Mouse (Mus musculus) layer of hippocampus, adult 9-11 months (tissue): Measurements from ENCODE around the gene Nsd2.
"Not testable (repeated sequence)": the region's sequence is repeated elsewhere in the genome, so short reads cannot be mapped to it uniquely, and the experiment has no call there.

Experiments used
- DNase-seq: peaks from one replicate; pipeline ENCODE4 v3.0.0; 2022

Nsd2 gene

DNA sequence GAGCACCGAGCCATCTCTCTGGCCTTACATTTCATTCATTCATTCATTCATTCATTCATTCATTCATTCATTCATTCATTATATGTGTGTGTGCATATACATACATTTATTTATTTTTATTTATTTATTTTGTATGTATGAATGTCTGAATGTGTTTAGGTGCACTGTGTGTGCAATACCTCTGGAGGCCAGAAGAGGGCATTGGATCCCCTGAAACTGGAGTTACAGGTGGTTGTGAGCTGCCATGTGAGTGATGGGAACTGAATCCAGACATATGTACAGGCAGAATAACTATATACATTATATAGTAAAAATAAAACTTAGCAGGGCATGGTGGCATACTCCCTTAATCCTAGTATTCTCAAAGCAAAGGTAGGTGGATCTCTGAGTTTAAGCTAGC lies 32.6 kb downstream of the Nsd2 start:
- DNase-seq, result no peak

- DNase-seq, result no peak
Measured at GRCm38 (mm10) chr5:33854019-33854418, 33.5 kb downstream of the Nsd2 start.

GRCm38 (mm10) chr5:33857693-33858092 lies 37.2 kb downstream of the Nsd2 start:
- no peak for DNase-seq

DNA sequence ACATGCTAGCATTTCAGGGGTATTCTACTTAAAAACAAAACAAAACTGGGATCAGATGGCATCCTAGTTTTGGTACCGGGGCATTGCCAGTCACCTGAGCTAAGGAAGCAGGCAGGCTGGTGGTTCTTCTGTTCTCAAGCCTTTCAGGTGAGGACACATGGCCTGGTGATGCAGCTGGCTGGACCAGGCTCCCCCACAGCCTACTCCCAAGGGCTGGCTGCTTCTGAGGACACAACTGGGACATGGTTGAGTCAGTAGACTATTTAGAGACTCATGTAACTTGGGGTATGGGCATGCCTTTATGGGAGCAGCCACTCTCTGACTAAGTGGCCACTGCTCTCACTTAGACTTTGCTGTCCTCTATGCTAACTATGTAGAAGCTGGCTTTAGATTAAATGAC lies 54.9 kb downstream of the Nsd2 start:
- DNase-seq, result no peak

DNA sequence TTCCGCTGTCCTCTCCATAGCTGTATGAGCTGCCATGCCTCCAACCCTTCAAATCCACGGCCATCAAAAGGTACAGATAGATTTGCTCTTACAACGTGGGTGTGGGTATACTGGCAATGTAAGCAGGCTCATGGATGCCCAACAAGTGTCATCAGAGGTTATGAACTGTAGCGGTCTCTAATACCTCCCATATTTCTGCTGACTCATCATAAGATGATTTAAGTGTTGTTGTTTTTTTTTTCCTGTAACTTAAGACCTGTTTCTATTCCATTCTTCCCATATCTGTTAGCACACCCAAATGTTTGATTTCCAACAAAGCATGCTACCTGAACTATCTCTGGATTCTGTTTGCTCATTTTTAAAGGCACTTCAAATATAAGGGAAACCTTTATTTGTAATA lies 60.6 kb downstream of the Nsd2 start:
- no peak for DNase-seq

- DNase-seq, result no peak
Measured at GRCm38 (mm10) chr5:33893406-33893805, 72.9 kb downstream of the Nsd2 start.

DNA sequence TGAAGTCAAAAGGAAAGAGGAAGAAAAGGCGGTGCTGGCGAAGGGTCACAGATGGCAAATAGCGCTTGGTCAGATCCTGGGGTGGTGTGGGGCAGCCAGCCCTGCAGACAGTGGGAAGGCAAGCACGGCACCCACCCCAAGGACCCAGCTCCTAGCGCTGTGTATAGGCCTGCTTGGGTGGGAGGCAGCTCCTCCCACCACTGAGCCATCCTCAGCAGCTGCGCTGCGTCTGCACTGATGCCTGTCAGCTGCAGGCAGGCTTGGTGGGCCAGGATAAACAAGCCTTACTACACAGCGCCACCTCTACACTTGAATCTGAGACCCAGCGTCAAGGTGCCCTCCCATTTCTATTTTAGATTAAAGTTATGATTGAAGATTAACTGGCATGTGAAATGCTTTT lies 74.6 kb downstream of the Nsd2 start:
- no peak for DNase-seq

DNA sequence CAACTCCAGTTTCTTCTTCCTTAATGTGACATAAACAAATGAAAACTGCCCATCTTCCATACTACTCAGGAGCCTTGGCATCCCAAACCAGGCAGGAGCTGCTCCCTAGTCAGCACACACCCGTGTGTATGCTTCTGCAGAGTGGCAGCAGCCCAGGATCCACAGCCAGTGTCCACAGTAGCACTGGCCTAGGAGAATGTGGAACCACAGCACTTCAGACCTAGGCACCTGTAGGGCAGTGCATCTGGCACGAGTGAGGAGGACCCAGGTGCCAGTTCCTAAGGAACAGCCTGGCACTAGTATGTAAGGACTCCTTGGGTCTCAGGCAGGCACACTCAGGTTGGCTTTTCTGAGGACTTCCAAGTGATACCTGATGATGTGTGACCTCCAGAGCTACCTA lies 76.6 kb downstream of the Nsd2 start:
- DNase-seq, result no peak

GRCm38 (mm10) chr5:33898671-33899070 lies 78.1 kb downstream of the Nsd2 start:
- no peak for DNase-seq

DNA sequence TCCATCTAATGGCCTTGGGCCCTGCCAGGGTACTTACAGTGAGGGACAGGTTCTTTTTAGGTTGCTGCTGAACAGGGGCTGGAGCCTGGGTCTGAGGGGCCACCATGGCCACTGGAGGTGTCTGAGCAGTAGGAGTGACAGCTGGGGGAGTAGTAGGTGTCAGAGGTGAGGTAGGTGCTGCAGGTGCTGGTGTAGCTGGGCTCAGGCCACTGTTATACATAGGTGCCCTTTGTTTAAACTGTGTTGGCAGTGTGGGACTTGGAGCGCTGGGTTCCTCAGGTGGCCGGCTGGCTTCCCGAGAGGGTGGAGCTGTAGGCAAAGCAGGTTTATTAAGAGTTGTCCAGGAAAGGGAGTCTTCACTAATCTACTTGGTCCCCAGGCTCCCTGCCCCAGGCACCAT lies 78.7 kb downstream of the Nsd2 start:
- no peak for DNase-seq

- no peak for DNase-seq
Measured at GRCm38 (mm10) chr5:33900101-33900500, 79.6 kb downstream of the Nsd2 start.

GRCm38 (mm10) chr5:33900701-33901263 lies 80.3 kb downstream of the Nsd2 start:
- no peak for DNase-seq

DNA sequence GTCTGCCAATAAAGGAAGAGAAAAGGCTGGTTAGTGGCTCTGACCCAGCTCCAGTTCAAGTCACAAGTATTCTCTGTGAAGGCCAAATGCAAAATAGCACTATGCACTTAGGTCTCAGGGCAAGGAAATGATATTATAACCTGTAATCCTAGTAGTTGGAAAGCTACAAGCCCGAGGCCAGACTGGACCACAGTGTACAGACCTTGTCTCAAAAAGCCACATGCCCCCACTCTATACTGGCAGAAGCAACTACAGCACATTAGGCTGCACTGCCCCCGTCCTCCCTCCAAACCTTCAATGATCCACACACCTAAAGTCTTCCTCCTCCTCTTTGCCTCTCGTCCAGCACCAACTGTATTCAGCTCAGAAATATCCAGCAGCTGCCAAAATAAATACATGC lies 80.8 kb downstream of the Nsd2 start:
- no peak for DNase-seq

- DNase-seq, result no peak
Measured at GRCm38 (mm10) chr5:33902696-33903095, 82.2 kb downstream of the Nsd2 start.

- DNase-seq, result no peak
Measured at GRCm38 (mm10) chr5:33903176-33903575, 82.7 kb downstream of the Nsd2 start.

GRCm38 (mm10) chr5:33915031-33915430 lies 94.5 kb downstream of the Nsd2 start:
- not testable (repeated sequence) for DNase-seq

- DNase-seq, result not testable (repeated sequence)
Measured at GRCm38 (mm10) chr5:33916616-33917015, 96.1 kb downstream of the Nsd2 start.

- DNase-seq, result peak; percentile 34
Measured at GRCm38 (mm10) chr5:33919466-33919865, 98.9 kb downstream of the Nsd2 start.

DNA sequence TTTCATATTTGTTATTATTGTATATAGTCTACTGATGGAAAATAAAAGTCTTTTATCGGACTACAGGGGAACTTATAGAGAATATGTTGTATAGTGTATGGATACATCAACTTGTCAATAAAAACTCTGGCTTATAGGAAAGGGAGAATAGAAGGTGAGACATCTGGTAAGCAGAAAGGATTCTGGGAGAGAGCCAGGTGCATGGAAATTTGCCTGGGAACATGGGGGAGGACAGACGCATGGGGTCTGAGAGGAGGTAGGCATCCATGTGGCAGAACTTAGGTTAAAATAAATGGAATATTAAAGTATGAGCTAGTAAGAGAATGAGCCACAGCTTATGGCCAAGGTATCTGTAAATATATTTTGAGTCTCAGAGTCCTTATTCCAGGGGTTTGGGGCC lies 99.5 kb downstream of the Nsd2 start:
- no peak for DNase-seq

DNA sequence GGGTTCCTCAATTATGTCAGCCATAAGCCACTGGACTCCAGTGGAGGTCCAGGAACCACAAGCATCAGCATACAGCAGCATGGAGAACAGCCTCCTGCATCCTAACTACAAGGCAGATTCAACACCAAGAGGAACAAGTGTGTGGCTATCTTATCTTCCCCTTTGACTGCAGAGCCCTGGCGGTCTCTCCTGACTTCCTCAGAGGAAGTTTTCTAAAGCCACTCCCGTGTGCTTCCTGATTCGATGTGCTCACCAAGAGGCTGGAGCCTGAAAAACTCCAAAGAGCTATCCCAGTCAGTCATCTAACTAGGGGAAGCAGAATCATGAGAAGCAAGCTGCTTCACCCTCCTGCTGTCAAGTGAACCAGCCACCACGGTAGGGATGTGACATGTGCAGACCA lies 100.4 kb downstream of the Nsd2 start:
- no peak for DNase-seq

GRCm38 (mm10) chr5:33921486-33922235 lies 101.1 kb downstream of the Nsd2 start:
- no peak for DNase-seq

DNA sequence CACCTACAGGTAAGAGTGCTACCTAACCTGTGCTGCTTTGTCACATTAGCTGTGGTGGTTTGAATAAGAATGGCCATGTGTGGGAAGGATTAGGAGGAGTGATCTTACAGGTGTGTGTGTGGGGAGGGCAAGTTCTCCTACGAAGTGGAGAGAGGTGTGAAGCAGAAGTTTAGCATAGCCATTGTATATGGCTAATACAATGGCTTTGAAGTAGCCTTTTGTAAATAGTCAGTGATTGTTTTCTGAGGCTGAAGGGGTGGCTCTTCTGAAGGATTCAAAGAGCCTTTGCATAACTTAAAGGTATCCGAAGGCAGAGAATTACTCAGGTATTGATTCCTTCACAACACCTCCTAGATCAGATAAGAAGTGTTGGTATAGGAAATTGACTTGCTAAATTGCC lies 102.0 kb downstream of the Nsd2 start:
- DNase-seq, result no peak

DNA sequence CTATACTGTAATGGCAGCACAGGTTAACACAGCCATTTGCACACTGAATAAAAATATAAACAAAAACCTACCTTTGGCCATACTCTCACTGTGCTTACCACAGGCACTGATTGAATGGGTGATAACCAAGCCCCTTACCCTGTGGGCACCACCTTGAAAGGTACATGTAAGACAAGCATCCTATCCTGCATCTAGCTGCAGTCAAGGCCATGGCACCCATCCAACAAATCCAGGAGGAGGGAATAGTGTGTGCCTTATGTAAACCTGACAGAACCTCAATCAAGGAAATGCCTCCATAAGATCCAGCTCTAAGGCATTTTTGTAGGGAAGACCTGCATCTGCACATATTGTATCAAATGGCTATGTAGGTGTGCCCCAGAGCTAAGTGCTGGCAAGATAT lies 105.6 kb downstream of the Nsd2 start:
- no peak for DNase-seq

GRCm38 (mm10) chr5:33932413-33932812 lies 111.9 kb downstream of the Nsd2 start:
- DNase-seq, result no peak

- no peak for DNase-seq
Measured at GRCm38 (mm10) chr5:33934081-33934480, 113.6 kb downstream of the Nsd2 start.
